Mouse (Mus musculus): ENCODE results near the gene Stra6l. TPM values are rescaled to one million over a fixed set of nuclear protein-coding genes. Genes with fewer than 3 reads are reported as not detected.

The Stra6l gene
- polyA plus RNA-seq, 1 experiment, result 0.52 TPM

GRCm38 (mm10) chr4:45917091-45917490 is 68.6 kb downstream of the Stra6l start:
- no peaks in the 10 kb centered on the region for H3K27me3 ChIP-seq (ENCODE audit: control insufficient read depth, insufficient read depth, low read length)
- H3K36me3 ChIP-seq (ENCODE audit: control insufficient read depth, insufficient read depth, low read length), result no peaks in the 10 kb centered on the region
- H3K4me1 ChIP-seq (ENCODE audit: control insufficient read depth, insufficient read depth, low read length), result no peaks in the 10 kb centered on the region
- TF ChIP-seq CTCF (IDR thresholded peaks at IDR 0.05; ENCODE audit: control insufficient read depth, insufficient read depth, insufficient replicate concordance, low read depth, low read length), result no peak
- no peak for TF ChIP-seq POLR2A (IDR thresholded peaks at IDR 0.05; ENCODE audit: control insufficient read depth, low read depth, low read length)
- peak overlapping the region; percentile 26 for H3K4me3 ChIP-seq (ENCODE audit: control insufficient read depth, low read depth, low read length)
- peak overlapping the region; percentile 39; the same call in 1 of the 2 replicates for H3K27ac ChIP-seq (ENCODE audit: control insufficient read depth, insufficient read depth, low read depth, low read length)

GRCm38 (mm10) chr4:45921663-45922435 is 73.4 kb downstream of the Stra6l start:
- Histone ChIP-seq H3K27ac (ENCODE audit: control insufficient read depth, insufficient read depth, low read depth, low read length) (no peak overlapping the region), H3K4me3 (ENCODE audit: control insufficient read depth, low read depth, low read length) (no peak overlapping the region), H3K36me3 (ENCODE audit: control insufficient read depth, insufficient read depth, low read length) (no peaks in the 10 kb centered on the region), H3K4me1 (ENCODE audit: control insufficient read depth, insufficient read depth, low read length) (no peaks in the 10 kb centered on the region), H3K27me3 (ENCODE audit: control insufficient read depth, insufficient read depth, low read length) (no peaks in the 10 kb centered on the region)
- TF ChIP-seq POLR2A (IDR thresholded peaks at IDR 0.05; ENCODE audit: control insufficient read depth, low read depth, low read length) (no peak), CTCF (IDR thresholded peaks at IDR 0.05; ENCODE audit: control insufficient read depth, insufficient read depth, insufficient replicate concordance, low read depth, low read length) (no peak)

GRCm38 (mm10) chr4:45924011-45924410 is 75.5 kb downstream of the Stra6l start:
- Histone ChIP-seq H3K36me3 (ENCODE audit: control insufficient read depth, insufficient read depth, low read length) (no peaks in the 10 kb centered on the region), H3K27me3 (ENCODE audit: control insufficient read depth, insufficient read depth, low read length) (no peaks in the 10 kb centered on the region), H3K4me3 (ENCODE audit: control insufficient read depth, low read depth, low read length) (no peak overlapping the region), H3K4me1 (ENCODE audit: control insufficient read depth, insufficient read depth, low read length) (no peaks in the 10 kb centered on the region), H3K27ac (ENCODE audit: control insufficient read depth, insufficient read depth, low read depth, low read length) (no peak overlapping the region)
- TF ChIP-seq POLR2A (IDR thresholded peaks at IDR 0.05; ENCODE audit: control insufficient read depth, low read depth, low read length) (no peak), CTCF (IDR thresholded peaks at IDR 0.05; ENCODE audit: control insufficient read depth, insufficient read depth, insufficient replicate concordance, low read depth, low read length) (no peak)

GRCm38 (mm10) chr4:45928561-45928960 is 80.1 kb downstream of the Stra6l start:
- Histone ChIP-seq H3K27ac (ENCODE audit: control insufficient read depth, insufficient read depth, low read depth, low read length) (no peak overlapping the region), H3K27me3 (ENCODE audit: control insufficient read depth, insufficient read depth, low read length) (no peaks in the 10 kb centered on the region), H3K4me1 (ENCODE audit: control insufficient read depth, insufficient read depth, low read length) (peaks cover 3% of the 10 kb centered on the region), H3K36me3 (ENCODE audit: control insufficient read depth, insufficient read depth, low read length) (no peaks in the 10 kb centered on the region), H3K4me3 (ENCODE audit: control insufficient read depth, low read depth, low read length) (no peak overlapping the region)
- no peak for TF ChIP-seq POLR2A (IDR thresholded peaks at IDR 0.05; ENCODE audit: control insufficient read depth, low read depth, low read length)
- TF ChIP-seq CTCF (IDR thresholded peaks at IDR 0.05; ENCODE audit: control insufficient read depth, insufficient read depth, insufficient replicate concordance, low read depth, low read length), result no peak

Other genes with a start within 250 kb of the Stra6l start
- 8.7 and 9.8 TPM in 2 replicates for gene Aldh1b1, start 49.6 kb upstream of the Stra6l start, polyA plus RNA-seq (2012; rRNA removed)
- 0.24 and 0.25 TPM in 2 replicates for gene Igfbpl1, start 21.7 kb upstream of the Stra6l start, polyA plus RNA-seq (2012; rRNA removed)
- 15.6 and 15.9 TPM in 2 replicates for gene Ccdc180, start 41.6 kb downstream of the Stra6l start, polyA plus RNA-seq (2012; rRNA removed)
- 94.9 and 98.5 TPM in 2 replicates for gene Tdrd7, start 116.7 kb downstream of the Stra6l start, polyA plus RNA-seq (2012; rRNA removed)
- 24.7 and 29.7 TPM in 2 replicates for gene Tmod1, start 190.3 kb downstream of the Stra6l start, polyA plus RNA-seq (2012; rRNA removed)